In the genomic region with DNA sequence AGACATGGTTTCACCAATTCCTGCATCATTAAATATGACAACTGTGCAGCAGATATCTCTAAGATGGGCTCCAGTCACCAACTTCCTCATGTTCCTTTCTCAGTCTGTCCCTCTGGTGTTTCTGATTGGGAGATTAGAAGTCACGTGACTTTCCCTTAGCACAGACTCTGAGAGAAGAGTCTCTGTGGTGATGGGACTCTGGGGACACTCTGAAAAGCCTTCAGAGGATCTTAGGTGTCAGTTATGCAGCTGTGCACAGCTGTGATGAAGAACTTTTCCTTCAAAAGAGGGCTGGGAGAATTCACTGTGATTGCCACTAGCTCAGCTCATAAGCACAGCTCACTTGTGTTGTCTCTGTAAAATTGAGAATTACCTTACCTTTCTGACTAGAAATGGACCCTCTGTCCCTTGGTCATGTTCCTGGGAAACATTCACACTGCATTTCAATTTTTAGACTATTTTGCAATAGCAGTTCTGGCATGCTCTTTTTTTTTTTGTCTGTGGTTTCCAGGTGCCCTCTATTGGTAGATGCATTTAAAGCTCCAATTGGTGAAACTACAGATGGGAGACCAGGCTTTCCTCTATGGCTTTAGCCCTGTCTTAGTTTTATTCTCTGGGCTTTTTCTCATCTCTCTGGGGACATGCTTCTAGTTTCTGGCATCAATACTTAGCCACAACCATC, we compare ENCODE assay signal across 9 mouse cellular contexts. TPM values are rescaled to one million over a fixed set of nuclear protein-coding genes. Genes with fewer than 3 reads are reported as not detected.
DNase-seq lines count a peak whose midpoint lies in the region; ATAC-seq and TF ChIP-seq lines count a peak whose summit lies in the region.
"Had no signal": no experiment of that assay in that cellular context is flagged by ENCODE, and none has a peak within 500 bp of the region (broad histone marks: within the 10 kb centered on the region; RNA-seq: fewer than 3 reads in every experiment).

No protein-coding gene starts in this region.

- H3K4me3 ChIP-seq in left cerebral cortex, adult 2 months: no peak overlapping the region
- H3K4me3 ChIP-seq in forebrain, embryonic 15.5 days: no peak overlapping the region
- H3K4me3 ChIP-seq: midbrain, embryonic 12.5 days had no signal

- POLR2A ChIA-PET in Patski (lab: Charles Lee): no interaction called here

- no peaks in the 10 kb centered on the region for H3K9me3 ChIP-seq in forebrain, embryonic 15.5 days
- H3K9me3 ChIP-seq: midbrain, embryonic 12.5 days had no signal

- 74% methylated on average over 1 of the region's 1 CpGs for WGBS in forebrain, embryonic 15.5 days

- DNase-seq in cerebellum, adult 9-10 months: peak; percentile 36
- no peak for DNase-seq in cerebellum, adult 11-12 months
- DNase-seq in left cerebral cortex, adult 2 months (ENCODE audit: extremely low spot score in 1 of 2, low spot score in 2 of 2): no peak
- DNase-seq in left cerebral cortex, adult 8-10 months (ENCODE audit: low spot score in 2 of 2): no peak
- no peak for DNase-seq in Patski (ENCODE audit: low read depth, low spot score)
- peak; percentile 4 to 41 for DNase-seq in layer of hippocampus, postnatal 14 days (ENCODE audit: low spot score in 2 of 2)
- DNase-seq in ovary, adult 18-20 months (ENCODE audit: low spot score): no peak

- intact Hi-C loops in left cerebral cortex, adult 2 months (cut with DNase I): loop anchor here (5.0 to 10.0 kb wide), 4 partner anchors 56 to 599 kb away; a partner anchor contains a TSS

- in situ Hi-C loops in Patski (cut with MboI; ENCODE audit: low pct_unique_long_range_greater_than_20kb): no loop called here

- ATAC-seq in Patski: peak; percentile 67
- ATAC-seq in forebrain, embryonic 15.5 days (replicated peaks): no peak

- peaks cover 3% of the 10 kb centered on the region for H3K27me3 ChIP-seq in Patski
- H3K27me3 ChIP-seq in forebrain, embryonic 15.5 days: no peaks in the 10 kb centered on the region
- H3K27me3 ChIP-seq: midbrain, embryonic 12.5 days had no signal

- TF ChIP-seq CTCF in left cerebral cortex, adult 2 months (IDR thresholded peaks at IDR 0.05): peak; percentile 68
- TF ChIP-seq CTCF in Patski (IDR thresholded peaks at IDR 0.05): peak; percentile 72

- H3K4me1 ChIP-seq in forebrain, embryonic 15.5 days: no peaks in the 10 kb centered on the region
- H3K4me1 ChIP-seq: midbrain, embryonic 12.5 days had no signal

- no peak overlapping the region for H3K9ac ChIP-seq in forebrain, embryonic 15.5 days (replicated peaks)
- H3K9ac ChIP-seq: midbrain, embryonic 12.5 days had no signal

- H3K27ac ChIP-seq in left cerebral cortex, adult 2 months: no peak overlapping the region
- H3K27ac ChIP-seq in forebrain, embryonic 15.5 days (replicated peaks): no peak overlapping the region
- H3K27ac ChIP-seq: midbrain, embryonic 12.5 days had no signal

- H3K4me2 ChIP-seq in forebrain, embryonic 15.5 days (replicated peaks): no peak overlapping the region
- H3K4me2 ChIP-seq: midbrain, embryonic 12.5 days had no signal

- CTCF ChIA-PET in Patski (lab: Charles Lee): interaction anchor here (0.6 to 2.8 kb wide), 20 partner anchors 15 to 644 kb away, joined by 3 to 14 read pairs (median 4); no protein-coding TSS in a partner anchor

- no peaks in the 10 kb centered on the region for H3K36me3 ChIP-seq in forebrain, embryonic 15.5 days
- H3K36me3 ChIP-seq: midbrain, embryonic 12.5 days had no signal

RNA-seq across cellular contexts. Expression of a gene that starts 56.4 kb away (rescaled TPM):
- 10 to 100 TPM; 43.0 to 44.4 TPM for total RNA-seq in left cerebral cortex, adult 2 months (2021)
- total RNA-seq in left cerebral cortex, adult 8-10 months (2022): 10 to 100 TPM; 35.5 to 39.6 (median 38.0) TPM
- 53.8 TPM for polyA plus RNA-seq in Patski (2021)
- 10 to 100 TPM; 46.4 to 49.9 TPM for total RNA-seq in layer of hippocampus, postnatal 14 days (2021)
- 177 and 187 TPM in 2 replicates for polyA plus RNA-seq in forebrain, embryonic 15.5 days (2015; fragmentation: Nextera tagmentation; extraction: Ambion mirVana)

Comparison
In these comparisons a context has a peak if more than half of its experiments do, and no peak if none do; other contexts are left out.
1. DNase-seq: peak in cerebellum, adult 9-10 months (single experiment) and layer of hippocampus, postnatal 14 days (2 of 2); none in cerebellum, adult 11-12 months (single experiment), left cerebral cortex, adult 2 months (0 of 2), left cerebral cortex, adult 8-10 months (0 of 2), Patski (single experiment) and ovary, adult 18-20 months (single experiment).